Mouse (Mus musculus): ENCODE results near the gene Dus2. TPM values are rescaled to one million over a fixed set of nuclear protein-coding genes. Genes with fewer than 3 reads are reported as not detected.

Gene Dus2
- 18.4 and 19.3 TPM in 2 replicates for polyA plus RNA-seq (2015; fragmentation: Nextera tagmentation; extraction: Ambion mirVana)

DNA sequence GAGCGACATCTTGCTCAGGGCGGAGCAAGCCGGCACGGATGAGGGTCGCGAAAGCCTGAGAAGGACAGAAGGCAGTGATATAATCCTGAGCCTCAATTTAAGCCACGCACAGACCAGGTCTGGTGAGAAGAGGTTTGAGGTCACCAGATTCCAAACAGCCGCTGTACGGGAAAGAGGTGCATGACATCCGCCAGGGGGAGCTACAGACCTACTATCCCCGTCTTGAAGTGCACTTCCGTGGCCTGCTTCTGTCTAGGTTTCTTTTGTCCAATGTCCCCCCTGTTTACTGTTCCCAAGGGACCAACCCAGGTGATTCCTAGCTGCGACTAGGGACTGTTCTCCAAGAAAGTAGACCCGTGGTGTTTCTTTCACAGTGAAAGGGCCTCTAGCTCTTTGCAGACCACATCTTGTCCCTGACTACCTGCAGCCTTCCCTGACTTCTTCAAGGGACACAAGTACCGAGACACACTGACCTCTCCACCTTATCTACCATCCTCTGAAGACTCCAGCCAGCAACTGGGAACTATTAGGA lies at the start of gene Dus2:
Gene Dus2 (plus strand): TSS at position 482 of the 532 bp plus-strand sequence.
- Histone ChIP-seq H3K4me1 (replicated peaks; ENCODE audit: control insufficient read depth, insufficient read depth, low read length) (0 out of 2 replicates have a peak, but pooled peaks cover 6% of the 10 kb centered on the region), H3K4me2 (ENCODE audit: low read depth, low read length) (peak within 1 kb of the TSS; percentile 38), H3K4me3 (ENCODE audit: low read length) (0 out of 2 replicates have a peak within 1 kb of the TSS, but pooled peaks have one; percentile 5), H3K27me3 (ENCODE audit: control insufficient read depth, insufficient read depth, low read depth, low read length) (no peaks in the 10 kb centered on the region), H3K27ac (ENCODE audit: low read length) (peak within 1 kb of the TSS; percentile 17; the same call in 1 of the 2 replicates), H3K36me3 (ENCODE audit: control insufficient read depth, insufficient read depth, low read length) (no peaks in the 10 kb centered on the region), H3K9ac (ENCODE audit: low read length) (peak within 1 kb of the TSS; percentile 50), H3K9me3 (ENCODE audit: control insufficient read depth, low read length) (no peaks in the 10 kb centered on the region)
- ATAC-seq (ENCODE audit: low read depth), result peak; percentile 89
- 7% methylated on average over 15 of the region's 15 CpGs for WGBS

DNA sequence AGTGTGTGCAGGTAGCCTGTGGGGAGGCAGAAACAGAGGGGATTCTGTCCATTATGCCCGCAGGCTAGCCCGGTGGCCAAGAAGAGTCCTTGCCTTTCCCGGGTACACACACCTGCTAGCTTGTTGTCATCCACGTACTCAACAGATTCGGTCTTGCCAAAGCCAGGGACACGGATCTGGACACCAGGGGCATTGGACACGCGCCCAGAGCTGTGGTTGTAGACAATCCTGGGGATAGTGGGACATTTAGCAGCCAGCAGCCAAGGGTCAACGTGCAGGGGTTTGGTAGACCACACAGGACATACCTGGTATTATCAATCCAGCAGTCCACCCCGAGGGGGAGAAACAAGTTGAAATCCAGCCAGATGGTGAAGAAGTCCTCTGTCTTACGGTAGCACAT lies 49.1 kb upstream of the Dus2 start:
- H3K4me3 ChIP-seq (ENCODE audit: low read length), result no peak overlapping the region
- WGBS, result 90% methylated on average over 11 of the region's 11 CpGs
- ATAC-seq (ENCODE audit: low read depth), result no peak
- no peak overlapping the region for H3K27ac ChIP-seq (ENCODE audit: low read length)
- H3K4me2 ChIP-seq (ENCODE audit: low read depth, low read length), result no peak overlapping the region
- peaks cover 38% of the 10 kb centered on the region for H3K36me3 ChIP-seq (ENCODE audit: control insufficient read depth, insufficient read depth, low read length)
- no peaks in the 10 kb centered on the region for H3K27me3 ChIP-seq (ENCODE audit: control insufficient read depth, insufficient read depth, low read depth, low read length)
- no peak overlapping the region for H3K9ac ChIP-seq (ENCODE audit: low read length)
- H3K4me1 ChIP-seq (replicated peaks; ENCODE audit: control insufficient read depth, insufficient read depth, low read length), result peaks cover 5% of the 10 kb centered on the region; the same call in 1 of the 2 replicates
- H3K9me3 ChIP-seq (ENCODE audit: control insufficient read depth, low read length), result no peaks in the 10 kb centered on the region

DNA sequence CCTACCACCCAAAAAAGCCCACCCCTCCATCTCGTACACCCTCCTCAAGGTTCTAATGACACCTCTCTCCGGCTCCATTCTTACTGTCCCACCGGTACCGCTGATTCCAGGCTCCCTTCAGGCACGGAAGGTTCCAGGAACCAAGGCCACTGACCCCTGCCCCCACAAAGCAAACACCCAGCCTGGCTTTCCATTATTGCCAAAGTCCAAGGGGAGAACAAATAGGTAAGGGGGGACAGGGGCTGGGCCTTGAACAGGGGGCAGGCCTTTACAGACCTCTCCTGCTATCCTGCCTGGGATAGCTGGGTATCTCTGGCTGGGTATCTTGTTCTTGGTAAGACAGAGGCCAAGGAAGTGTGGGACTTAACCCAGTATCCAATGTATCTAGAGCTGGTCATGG lies 48.6 kb upstream of the Dus2 start:
- H3K9ac ChIP-seq (ENCODE audit: low read length), result no peak overlapping the region
- whole genome bisulfite sequencing, result 82% methylated on average over 5 of the region's 5 CpGs
- no peaks in the 10 kb centered on the region for H3K27me3 ChIP-seq (ENCODE audit: control insufficient read depth, insufficient read depth, low read depth, low read length)
- ATAC-seq (ENCODE audit: low read depth), result no peak
- peaks cover 5% of the 10 kb centered on the region; the same call in 1 of the 2 replicates for H3K4me1 ChIP-seq (replicated peaks; ENCODE audit: control insufficient read depth, insufficient read depth, low read length)
- H3K9me3 ChIP-seq (ENCODE audit: control insufficient read depth, low read length), result no peaks in the 10 kb centered on the region
- no peak overlapping the region for H3K4me2 ChIP-seq (ENCODE audit: low read depth, low read length)
- H3K36me3 ChIP-seq (ENCODE audit: control insufficient read depth, insufficient read depth, low read length), result peaks cover 41% of the 10 kb centered on the region
- no peak overlapping the region for H3K4me3 ChIP-seq (ENCODE audit: low read length)
- H3K27ac ChIP-seq (ENCODE audit: low read length), result no peak overlapping the region

DNA sequence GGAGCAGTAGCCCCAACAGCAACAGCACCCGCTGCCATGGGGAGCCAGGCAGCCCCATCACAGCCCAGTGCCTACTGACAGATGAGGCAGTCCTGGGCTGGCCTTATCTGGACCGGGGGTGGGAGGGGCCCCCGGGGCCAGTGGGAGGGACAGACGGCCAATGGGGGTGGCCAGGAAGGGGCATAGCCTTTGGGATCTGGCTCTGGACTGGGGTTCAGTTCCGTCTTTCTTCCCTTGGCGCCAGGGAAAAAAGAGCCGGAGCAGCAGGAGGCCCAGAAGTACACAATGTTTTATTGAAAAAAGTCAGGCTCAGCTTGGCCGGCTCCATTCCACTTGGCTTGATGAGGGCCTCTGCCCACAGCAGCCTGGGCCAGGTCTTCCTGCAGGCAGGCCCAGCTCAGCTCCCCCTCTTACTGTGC lies 47.8 kb upstream of the Dus2 start, which contains the start of gene Lcat:
Gene Lcat (minus strand): TSS at position 62 of the 419 bp plus-strand sequence.
- H3K4me2 ChIP-seq (ENCODE audit: low read depth, low read length), result no peak within 1 kb of the TSS
- no peak within 1 kb of the TSS for H3K9ac ChIP-seq (ENCODE audit: low read length)
- 72% methylated on average over 8 of the region's 8 CpGs for WGBS
- no peaks in the 10 kb centered on the region for H3K27me3 ChIP-seq (ENCODE audit: control insufficient read depth, insufficient read depth, low read depth, low read length)
- no peak within 1 kb of the TSS for H3K4me3 ChIP-seq (ENCODE audit: low read length)
- 0 out of 2 replicates have a peak, but pooled peaks cover 2% of the 10 kb centered on the region for H3K4me1 ChIP-seq (replicated peaks; ENCODE audit: control insufficient read depth, insufficient read depth, low read length)
- H3K36me3 ChIP-seq (ENCODE audit: control insufficient read depth, insufficient read depth, low read length), result peaks cover 46% of the 10 kb centered on the region
- ATAC-seq (ENCODE audit: low read depth), result no peak; the same call in 1 of the 2 replicates
- no peaks in the 10 kb centered on the region for H3K9me3 ChIP-seq (ENCODE audit: control insufficient read depth, low read length)
- no peak within 1 kb of the TSS for H3K27ac ChIP-seq (ENCODE audit: low read length)

DNA sequence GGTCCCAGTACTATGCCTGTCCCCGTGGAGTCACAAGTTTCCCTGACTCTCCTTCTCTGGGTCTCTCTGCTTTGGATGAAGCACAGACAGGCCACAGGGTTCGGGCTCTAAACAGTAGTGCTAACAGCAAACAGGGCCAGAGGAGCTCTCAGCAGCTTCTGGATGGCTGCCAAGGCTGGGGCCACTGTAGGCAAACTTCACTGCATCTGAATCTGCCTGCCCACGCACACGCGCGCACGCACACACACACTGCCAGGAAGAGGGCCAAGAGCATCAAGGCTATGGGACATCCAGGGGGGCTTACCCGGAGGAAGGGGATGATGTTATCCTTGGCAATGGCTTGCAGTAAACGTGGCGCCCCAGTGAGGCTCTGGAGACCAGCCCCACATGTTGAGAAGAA lies 41.8 kb upstream of the Dus2 start:
- Histone ChIP-seq H3K4me3 (ENCODE audit: low read length) (no peak overlapping the region), H3K36me3 (ENCODE audit: control insufficient read depth, insufficient read depth, low read length) (peaks cover 59% of the 10 kb centered on the region), H3K27ac (ENCODE audit: low read length) (no peak overlapping the region), H3K9me3 (ENCODE audit: control insufficient read depth, low read length) (no peaks in the 10 kb centered on the region), H3K9ac (ENCODE audit: low read length) (no peak overlapping the region), H3K27me3 (ENCODE audit: control insufficient read depth, insufficient read depth, low read depth, low read length) (no peaks in the 10 kb centered on the region), H3K4me1 (replicated peaks; ENCODE audit: control insufficient read depth, insufficient read depth, low read length) (peaks cover 14% of the 10 kb centered on the region), H3K4me2 (ENCODE audit: low read depth, low read length) (no peak overlapping the region)
- ATAC-seq (ENCODE audit: low read depth), result peak; percentile 58
- 32% methylated on average over 10 of the region's 10 CpGs for WGBS

DNA sequence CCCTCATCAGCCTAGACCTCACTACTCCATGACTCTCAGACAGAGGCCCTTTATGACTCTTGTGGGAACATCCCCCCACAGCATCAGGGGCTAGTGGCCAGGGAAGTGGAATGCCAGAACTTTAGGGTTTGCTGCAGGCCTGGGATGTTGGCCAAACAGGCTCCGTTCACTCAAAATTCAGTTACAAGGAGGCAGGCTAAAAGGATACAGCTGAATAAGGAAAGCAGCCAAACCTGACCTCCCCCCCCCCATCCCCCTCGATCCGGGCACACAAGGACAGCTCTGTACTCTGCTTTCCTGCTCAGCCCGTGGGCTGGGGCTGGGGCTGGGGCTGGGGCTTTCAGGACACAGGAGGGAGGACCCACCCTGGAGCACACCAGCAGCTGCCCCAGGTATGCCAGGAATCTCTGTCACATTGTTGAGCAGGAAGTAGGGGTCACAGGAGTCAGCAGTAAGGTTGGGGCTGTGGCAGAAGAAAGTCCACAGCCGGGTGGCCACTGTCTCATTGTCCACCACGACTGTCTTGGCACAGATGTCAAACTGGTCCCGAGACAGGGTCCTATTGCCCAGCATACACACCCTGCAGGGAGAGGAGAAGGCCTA lies 40.0 kb upstream of the Dus2 start:
- peak overlapping the region; percentile 51; the same call in 1 of the 2 replicates for H3K27ac ChIP-seq (ENCODE audit: low read length)
- no peak overlapping the region for H3K4me2 ChIP-seq (ENCODE audit: low read depth, low read length)
- H3K4me3 ChIP-seq (ENCODE audit: low read length), result no peak overlapping the region
- H3K4me1 ChIP-seq (replicated peaks; ENCODE audit: control insufficient read depth, insufficient read depth, low read length), result peaks cover 14% of the 10 kb centered on the region
- 23% methylated on average over 7 of the region's 7 CpGs for WGBS
- ATAC-seq (ENCODE audit: low read depth), result peak; percentile 62
- H3K9me3 ChIP-seq (ENCODE audit: control insufficient read depth, low read length), result no peaks in the 10 kb centered on the region
- H3K9ac ChIP-seq (ENCODE audit: low read length), result no peak overlapping the region; the same call in 1 of the 2 replicates
- H3K27me3 ChIP-seq (ENCODE audit: control insufficient read depth, insufficient read depth, low read depth, low read length), result no peaks in the 10 kb centered on the region
- H3K36me3 ChIP-seq (ENCODE audit: control insufficient read depth, insufficient read depth, low read length), result peaks cover 47% of the 10 kb centered on the region

DNA sequence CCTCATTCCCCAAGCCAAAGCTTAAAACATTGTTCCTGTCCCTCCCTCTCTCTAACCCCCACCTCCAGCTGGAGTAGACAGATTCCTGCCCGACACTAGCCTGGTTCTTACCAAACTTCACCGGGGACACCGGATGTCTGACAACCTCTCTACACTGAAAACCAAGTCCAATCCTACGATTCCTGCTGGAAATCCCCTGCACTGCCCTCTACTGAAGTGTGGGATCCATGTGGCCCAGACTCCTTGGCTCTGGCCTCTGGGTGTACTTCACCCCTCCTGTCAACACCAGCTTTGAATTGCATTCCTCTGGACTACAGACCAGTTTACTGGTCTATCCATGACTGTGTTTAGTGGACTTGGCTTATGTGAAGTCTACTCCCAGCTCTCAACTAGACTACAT lies 34.6 kb upstream of the Dus2 start:
- H3K27me3 ChIP-seq (ENCODE audit: control insufficient read depth, insufficient read depth, low read depth, low read length), result no peaks in the 10 kb centered on the region
- no peak overlapping the region for H3K9ac ChIP-seq (ENCODE audit: low read length)
- 85% methylated on average over 4 of the region's 4 CpGs for WGBS
- no peak for ATAC-seq (ENCODE audit: low read depth)
- no peak overlapping the region for H3K27ac ChIP-seq (ENCODE audit: low read length)
- no peaks in the 10 kb centered on the region for H3K9me3 ChIP-seq (ENCODE audit: control insufficient read depth, low read length)
- H3K4me3 ChIP-seq (ENCODE audit: low read length), result no peak overlapping the region
- H3K36me3 ChIP-seq (ENCODE audit: control insufficient read depth, insufficient read depth, low read length), result peaks cover 22% of the 10 kb centered on the region
- no peak overlapping the region for H3K4me2 ChIP-seq (ENCODE audit: low read depth, low read length)
- H3K4me1 ChIP-seq (replicated peaks; ENCODE audit: control insufficient read depth, insufficient read depth, low read length), result no peaks in the 10 kb centered on the region

DNA sequence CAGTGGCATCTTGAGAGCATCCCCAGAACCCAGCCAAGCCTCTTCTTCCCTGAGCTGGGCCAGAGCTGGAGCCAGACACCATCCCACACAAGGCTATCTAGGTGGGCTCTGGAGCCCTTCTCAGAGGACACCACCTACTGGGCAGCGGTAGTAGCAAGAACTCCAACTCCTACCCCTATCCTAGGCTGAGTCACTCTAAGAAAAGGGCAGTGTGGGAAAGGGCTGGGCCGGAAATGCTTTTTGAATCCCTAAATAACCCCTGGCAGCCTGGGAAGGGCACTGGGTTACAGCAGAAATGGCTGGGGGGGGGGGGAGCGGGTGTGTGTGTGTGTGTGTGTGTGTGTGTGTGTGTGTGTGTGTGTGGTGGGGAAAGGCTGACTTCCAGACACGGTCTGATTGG lies 33.3 kb upstream of the Dus2 start:
- Histone ChIP-seq H3K4me3 (ENCODE audit: low read length) (no peak overlapping the region), H3K27me3 (ENCODE audit: control insufficient read depth, insufficient read depth, low read depth, low read length) (no peaks in the 10 kb centered on the region), H3K9me3 (ENCODE audit: control insufficient read depth, low read length) (no peaks in the 10 kb centered on the region), H3K36me3 (ENCODE audit: control insufficient read depth, insufficient read depth, low read length) (peaks cover 16% of the 10 kb centered on the region), H3K4me1 (replicated peaks; ENCODE audit: control insufficient read depth, insufficient read depth, low read length) (no peaks in the 10 kb centered on the region), H3K9ac (ENCODE audit: low read length) (no peak overlapping the region), H3K27ac (ENCODE audit: low read length) (no peak overlapping the region), H3K4me2 (ENCODE audit: low read depth, low read length) (no peak overlapping the region)
- no peak for ATAC-seq (ENCODE audit: low read depth)
- WGBS, result 67% methylated on average over 3 of the region's 4 CpGs

DNA sequence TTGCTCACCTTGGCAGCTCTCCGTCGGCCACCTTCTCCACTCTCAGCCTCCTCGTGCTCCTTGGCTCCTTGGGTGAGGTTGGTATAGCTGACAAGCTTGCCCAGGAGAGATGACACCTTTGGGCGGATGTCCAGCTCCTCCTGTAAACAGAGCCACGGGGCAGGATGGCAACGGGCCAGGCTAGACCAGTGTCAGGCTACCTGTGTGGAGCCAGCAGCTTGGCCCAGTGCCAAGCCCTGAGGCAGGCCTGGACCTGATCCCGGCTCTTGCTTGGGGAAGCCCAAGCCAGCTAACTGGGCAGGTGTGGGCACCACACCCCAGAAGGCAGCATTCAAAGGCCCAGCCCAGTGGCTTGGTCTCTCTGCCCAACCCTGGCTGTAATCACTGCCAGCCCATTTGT lies 31.8 kb upstream of the Dus2 start:
- Histone ChIP-seq H3K4me3 (ENCODE audit: low read length) (no peak overlapping the region), H3K4me2 (ENCODE audit: low read depth, low read length) (no peak overlapping the region), H3K4me1 (replicated peaks; ENCODE audit: control insufficient read depth, insufficient read depth, low read length) (peaks cover 7% of the 10 kb centered on the region), H3K36me3 (ENCODE audit: control insufficient read depth, insufficient read depth, low read length) (peaks cover 6% of the 10 kb centered on the region), H3K9ac (ENCODE audit: low read length) (no peak overlapping the region), H3K27me3 (ENCODE audit: control insufficient read depth, insufficient read depth, low read depth, low read length) (no peaks in the 10 kb centered on the region), H3K27ac (ENCODE audit: low read length) (no peak overlapping the region), H3K9me3 (ENCODE audit: control insufficient read depth, low read length) (no peaks in the 10 kb centered on the region)
- 55% methylated on average over 7 of the region's 7 CpGs for WGBS
- peak; percentile 39 for ATAC-seq (ENCODE audit: low read depth)

Data from lung, embryonic 16.5 days (tissue).